Mouse (Mus musculus) CD4-positive helper T cell, adult 2 months (primary cell): Measurements from ENCODE around the gene AW011738.

Experiments
- DNase-seq: peaks from one replicate; pipeline ENCODE4 v3.0.0-alpha.2; 2012; ENCODE audit warnings: low read depth, missing footprints, low spot score

AW011738 gene

DNA sequence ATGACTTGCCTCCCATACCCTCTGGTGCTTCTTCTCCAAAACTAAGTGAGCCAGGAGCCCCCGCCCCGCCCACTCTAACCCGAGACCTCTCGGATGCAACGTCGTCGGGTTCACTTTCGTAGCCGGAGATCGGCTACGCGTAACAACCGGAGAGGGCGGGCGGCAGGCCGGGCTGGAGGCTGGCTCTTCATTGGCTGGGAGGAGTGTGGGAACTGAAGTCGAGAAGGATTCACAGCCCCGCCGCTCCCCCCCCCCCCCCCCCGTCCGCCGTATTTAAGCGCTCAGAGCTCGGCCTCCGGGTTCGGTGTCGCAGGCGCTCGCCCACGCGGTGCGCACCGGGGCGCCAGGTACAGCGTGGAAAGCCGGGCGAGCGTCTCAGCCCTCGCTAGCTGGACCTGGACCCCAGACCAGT lies at the start of gene AW011738:
Gene AW011738, plus strand, starts transcription at position 304 of the 412 bp plus-strand sequence.
- DNase-seq = peak; percentile 94

DNA sequence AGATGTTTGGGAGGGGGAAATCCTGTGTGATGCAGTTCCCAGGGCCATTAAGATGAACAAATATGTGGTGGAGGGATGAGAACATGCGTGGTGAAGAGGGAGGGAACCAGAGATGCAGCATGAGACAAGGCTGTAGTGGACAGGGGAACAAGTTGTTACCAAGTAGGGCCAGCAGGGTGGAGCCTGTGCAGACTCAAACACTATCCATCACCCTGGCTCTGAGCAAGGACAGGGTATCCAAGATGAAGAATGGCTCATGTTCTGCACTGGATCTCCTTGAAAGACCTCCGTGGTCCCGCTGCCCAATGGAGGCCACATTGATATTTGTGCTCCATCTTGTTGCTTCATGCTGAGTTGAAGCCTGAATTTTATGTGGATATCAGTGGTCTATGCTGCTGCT lies 48.3 kb upstream of the AW011738 start:
- DNase-seq = no peak

DNA sequence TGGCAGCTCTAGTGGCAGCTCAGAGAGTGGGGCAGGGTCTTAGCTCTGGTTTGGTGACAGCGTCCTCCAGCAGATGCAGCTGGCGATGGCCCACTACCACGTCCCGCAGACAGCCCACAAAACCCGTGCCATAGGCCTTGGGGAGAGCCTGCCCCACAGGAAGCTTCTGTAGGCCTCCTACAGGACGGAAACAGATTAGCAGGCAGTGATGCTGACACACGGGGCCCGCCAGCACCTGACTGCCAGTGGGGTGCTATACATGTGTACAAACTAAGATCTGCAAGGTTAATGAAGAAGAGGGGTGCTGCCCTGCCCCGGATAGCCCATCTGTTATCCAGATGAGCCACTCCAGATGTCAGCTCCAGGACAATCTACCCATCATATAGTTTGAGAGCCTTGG lies 36.6 kb upstream of the AW011738 start:
- DNase-seq = no peak

DNA sequence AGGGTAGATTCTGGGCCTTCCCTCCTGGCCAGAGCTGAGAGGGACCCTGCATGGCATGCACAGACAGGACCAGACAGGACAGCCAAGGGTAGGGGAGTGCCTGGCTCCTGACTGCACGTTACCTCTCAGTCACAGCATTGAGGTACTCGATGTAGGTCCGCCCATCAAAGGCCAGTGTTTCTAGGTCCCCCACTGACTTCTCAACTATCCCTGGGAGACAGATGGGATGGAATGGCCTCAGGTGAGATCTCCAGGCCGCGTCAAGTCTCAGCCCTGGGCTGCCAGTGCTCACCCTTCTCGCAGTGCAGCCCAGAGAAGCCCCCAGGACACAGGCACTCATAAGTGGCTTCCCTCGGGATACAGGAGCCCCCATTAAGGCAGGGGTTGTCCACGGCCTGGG lies 34.5 kb upstream of the AW011738 start:
- DNase-seq = no peak

DNA sequence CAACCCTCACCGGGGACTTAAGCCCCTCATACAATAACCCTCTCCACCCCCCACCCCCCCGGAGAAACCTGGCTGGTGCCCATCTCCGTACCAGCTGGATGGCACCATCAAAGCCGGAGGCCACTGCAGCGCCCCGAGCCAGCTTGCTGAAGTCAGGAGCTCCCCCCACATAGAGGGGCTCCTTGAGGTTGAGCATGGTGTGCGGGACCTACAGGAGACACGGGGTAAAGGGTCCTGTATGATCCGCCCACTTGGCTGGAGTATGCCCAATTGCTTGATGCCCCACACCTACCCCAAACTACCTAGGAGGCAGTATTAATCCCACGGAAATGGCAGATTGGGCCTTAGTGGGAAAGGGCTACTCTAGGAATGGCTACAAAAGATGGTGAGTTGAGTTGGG lies 34.0 kb upstream of the AW011738 start:
- no peak for DNase-seq

DNA sequence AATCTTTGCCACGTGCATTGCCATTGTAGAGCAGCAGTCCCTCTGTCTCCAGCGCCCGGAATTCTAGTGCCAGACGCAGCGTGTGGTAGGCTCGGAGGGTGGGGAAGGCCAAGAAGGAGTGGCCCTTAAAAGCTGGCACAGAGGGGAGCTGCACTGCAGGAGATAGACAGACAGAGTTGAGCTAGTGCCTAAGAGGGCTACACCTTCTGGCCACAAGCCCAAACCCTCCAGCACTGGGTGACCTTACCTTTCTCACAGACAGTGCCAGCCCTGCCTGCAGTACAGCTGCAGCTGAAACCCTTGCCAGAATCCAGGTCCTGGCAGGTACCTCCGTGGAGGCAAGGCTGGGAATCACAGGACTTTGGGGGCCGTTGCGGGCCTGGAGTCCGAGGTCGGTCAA lies 31.3 kb upstream of the AW011738 start:
- DNase-seq = no peak

DNA sequence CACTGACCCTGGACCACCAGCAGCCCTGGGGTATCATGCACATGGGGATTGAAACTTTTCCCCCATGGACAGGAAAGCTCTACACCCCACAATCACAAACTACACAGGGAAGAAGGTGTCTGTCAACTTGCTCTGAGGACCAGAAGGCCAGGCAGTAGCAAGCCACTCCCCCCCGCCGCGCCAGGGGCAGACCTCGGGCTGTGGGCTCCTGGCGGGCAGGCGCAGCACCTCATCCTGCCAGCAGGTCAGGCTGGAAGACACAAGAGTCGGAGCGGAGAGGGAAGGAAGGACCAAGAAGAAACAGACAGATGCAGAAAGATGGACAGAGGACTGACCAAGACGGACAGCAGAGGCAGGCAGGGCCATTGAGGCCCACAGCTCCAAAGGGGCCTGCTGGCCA lies 25.5 kb upstream of the AW011738 start:
- DNase-seq = no peak

DNA sequence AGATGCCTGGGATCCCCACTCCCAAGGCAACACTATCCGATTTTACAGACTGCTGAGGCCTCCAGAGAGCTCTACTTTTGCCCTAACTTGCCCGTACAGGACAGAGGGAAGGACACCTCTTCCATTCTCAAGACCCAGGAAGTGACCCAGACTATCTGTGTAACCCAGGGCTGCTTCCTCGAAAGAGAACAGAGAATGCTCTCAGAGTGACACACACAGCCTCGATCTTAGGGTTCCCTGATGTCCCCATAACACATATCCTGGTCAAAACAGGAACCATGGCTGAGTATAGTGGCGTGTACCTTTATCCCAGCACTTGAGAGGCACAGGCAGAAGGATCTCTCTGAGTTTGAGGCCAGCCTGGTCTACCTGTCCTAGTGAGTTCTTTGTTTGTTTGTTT lies 19.4 kb upstream of the AW011738 start:
- no peak for DNase-seq

DNA sequence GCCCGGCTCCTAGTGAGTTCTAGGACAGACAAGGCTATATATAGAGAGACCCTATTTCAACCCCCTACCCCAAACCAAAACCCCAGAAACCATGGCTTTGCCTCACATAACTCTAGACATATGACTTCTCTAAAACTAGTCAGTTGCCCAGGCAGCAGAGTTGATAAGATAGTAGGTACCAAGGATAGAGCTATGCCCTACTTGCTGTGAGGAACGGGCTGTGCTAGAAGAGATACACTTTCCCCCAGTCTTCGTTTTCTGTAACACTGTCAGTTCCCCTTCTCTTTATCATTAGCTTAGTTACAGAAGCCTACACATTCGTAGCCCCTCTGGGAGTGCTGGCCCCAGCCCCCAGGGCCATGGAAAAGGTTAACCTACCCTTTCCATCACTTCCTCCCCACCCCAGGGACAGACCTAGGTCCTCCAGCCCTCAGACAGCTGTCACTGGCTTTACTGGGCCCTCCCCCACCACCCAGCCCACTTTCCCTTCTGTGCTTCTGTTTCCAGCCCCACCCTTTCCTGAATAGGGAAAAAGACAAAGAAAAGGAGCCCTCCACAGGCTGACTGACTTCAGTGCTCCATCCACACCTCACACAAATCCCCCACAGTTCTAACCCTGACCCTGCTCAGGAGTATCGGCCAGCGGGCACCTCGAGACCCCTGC lies 18.7 kb upstream of the AW011738 start:
- DNase-seq = no peak

DNA sequence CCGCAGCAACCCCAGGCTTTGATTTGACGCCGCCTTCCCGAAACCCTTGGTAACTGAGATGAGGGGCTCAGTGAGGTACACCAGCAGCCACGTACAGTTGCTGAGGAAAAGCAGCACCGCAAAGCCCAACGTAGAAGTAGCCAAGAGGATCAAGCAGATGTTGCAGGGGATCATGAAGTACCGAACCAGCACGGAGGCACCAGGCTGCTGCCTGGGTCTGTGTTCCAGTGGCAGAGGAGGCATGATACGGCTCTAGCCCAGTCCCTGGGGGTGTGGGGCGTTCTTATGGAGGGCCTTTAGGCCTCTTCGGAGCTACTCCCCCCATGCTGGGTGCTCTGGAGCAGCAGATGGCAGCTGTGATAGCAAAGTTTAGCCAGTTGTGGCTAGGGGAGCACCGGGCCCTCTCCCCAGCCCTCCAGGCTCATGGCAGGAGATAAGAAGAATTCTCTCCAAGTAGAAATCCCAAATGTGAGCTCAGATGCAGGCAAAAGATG lies 17.6 kb upstream of the AW011738 start:
- no peak for DNase-seq

DNA sequence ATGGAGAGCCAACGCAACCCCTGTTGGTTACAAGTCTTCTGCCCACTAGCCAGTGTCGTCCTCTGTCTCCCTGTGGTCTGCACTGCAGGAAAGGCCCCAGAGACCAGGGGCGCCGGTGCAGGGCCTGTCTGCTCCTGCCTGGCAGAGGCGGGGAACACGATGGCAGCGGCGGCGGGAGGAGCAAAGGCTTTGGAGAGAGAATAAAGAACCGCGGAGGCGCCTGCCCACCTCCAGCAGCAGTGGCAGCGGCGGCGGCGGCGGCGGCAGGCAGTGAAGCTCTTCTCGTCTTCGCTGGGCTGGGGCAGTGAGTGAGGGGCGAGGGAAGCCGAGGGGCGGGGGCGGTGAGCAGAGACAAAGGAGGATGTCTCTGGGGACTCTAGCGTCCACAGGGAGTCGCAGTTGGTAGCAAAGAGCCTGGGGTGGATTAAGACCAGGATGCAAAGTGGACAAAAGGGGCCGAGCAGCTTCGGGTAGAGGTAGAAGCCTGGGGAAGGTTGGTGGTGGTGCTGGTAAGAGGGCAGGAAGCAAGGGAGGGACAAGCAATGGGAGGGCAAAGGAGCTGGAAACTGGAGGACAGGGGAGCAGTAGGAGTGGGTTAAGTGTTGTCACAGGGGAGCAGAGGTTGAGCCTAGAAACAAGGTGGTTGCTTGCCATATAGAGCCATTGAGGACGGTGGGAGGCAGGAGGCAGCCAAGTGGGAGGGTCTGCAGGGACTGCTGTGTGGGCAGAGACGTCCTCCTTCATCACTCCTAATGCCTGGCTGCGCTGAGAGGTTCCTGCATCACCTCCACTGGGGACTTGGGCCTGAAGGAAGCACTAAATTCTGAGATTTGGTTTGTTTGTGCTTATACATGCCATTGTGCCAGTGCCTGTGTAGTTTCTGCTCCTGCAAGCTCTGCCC lies 16.9 kb upstream of the AW011738 start:
- DNase-seq = no peak

DNA sequence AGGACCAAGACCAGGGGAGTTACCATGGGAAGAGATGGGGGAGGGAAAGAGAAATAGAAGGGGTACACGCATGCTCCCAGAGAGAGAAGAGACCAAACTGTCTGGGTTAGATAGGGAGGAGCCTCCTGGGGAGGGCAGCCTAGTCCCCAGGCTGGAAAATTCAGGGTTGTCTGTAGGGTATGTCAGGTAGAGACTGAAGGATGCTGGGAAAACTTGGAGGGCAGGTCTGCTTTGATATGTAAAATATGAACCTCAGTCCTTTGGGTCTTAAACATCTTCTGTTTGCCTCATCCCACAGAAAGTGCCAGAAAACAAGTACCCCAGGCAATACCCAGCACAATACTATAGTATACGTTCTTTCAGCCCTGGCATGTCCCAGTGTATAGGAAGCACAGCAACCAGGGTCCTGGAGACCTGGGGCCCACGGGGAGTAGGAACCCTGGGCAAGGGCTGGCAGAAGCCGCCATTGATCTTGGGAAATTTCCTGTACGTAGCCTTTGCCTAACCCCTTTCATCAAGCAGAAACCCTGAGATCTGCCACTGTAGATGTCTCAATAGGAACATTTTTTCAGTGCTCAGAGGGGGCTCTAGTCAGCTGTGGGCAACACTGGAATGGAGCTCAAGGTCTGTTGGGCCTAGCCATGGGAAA lies 14.8 kb upstream of the AW011738 start:
- no peak for DNase-seq

DNA sequence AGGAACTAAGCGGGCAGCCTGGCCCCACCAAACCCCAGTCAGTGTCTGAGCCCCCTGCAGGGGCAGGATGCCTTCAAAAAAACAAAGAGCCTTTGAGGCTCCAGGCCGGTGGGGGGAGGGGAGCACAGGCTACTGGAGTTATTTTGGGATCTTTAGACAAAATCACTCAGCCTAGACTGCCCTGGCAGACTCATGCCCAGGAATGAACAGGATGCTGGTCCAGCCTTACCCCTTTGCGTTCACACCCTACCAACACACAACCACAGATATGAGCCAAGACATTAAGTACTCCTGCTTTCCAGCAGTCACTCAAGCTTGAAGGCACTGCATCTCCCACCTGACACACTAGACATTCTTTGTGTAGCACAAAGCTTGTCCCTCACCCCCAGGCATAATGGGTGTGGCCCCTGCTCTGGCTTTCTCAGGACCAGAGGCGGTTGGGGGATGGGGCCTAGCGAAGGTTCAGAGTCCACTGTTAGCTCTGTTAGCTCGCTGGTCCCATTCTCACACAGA lies 14.2 kb upstream of the AW011738 start:
- DNase-seq = no peak

DNA sequence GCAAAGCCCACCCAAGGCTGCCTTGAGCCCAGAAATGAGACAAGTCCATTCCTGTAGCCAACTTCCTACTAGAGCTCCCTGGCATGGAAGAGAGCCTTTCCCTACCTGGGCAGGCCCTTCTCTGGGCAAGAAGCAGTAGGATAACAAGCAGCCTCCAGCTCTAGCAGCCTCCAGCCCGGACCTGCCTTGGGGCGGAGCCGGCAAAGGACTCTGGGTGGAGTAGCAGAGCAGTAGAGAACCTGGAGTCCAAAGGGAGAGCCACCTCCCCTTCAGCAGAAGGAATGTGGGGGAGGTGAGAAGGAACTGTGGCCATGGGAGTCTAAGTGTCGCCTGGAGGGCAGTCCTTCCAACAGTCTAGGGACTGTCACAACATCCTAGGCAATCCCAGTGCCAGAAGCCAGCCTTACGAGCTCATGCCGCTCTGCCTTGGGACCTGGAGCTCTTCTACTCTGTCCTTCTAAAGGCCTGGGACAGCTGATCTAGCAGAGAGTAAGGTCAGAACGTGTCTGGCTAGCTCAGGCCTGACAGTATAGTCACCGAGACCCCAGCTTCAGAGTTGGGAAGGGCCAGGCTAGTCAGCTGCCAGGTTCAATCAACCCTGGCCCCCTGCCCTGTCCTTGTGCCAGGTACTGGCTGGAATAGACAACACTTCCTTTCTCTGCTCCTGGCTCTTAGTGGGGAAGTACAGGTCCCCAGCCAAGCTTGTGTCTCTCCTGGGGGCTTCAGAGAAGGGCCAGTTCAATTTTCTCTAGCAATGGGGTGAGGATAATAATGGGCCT lies 10.5 kb upstream of the AW011738 start:
- no peak for DNase-seq

DNA sequence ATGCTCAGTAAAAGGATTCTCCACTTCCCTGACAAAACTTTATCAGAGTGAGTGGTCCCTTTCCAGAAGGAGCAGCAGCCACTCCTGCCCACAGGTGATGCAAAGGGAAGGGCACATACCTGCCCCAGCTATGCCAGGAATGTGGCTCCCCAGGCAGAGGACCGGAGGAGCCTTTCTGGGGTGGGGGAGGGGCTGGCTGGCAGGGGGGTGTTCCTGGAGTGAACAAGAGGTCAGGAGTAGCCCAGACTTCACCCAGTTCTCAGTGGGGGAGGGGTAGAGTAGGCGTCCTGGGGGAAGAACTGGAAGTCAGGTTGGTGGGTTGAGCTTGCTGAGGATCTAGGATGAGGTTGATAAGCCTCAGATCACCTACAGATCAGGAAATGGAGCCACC lies 9.9 kb upstream of the AW011738 start:
- no peak for DNase-seq

DNA sequence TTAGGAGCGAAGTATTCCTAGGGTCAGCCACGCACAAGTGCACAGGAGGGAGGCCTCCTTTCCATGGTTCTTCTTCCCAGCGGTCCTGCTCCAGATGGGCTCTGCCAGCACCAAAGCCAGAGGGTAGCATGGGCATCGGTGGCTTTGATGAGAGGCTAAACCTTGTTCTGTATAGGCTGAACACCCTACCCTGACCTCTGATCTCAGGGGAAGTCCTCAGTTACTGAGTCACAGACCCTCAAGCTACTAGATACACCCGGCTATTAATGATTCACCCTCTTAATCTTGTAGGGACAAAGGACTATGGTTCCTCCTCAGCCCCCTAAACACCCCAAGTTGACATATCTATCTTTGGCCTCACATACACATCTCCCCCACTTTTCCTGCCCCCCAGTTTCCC lies 9.2 kb upstream of the AW011738 start:
- DNase-seq = no peak

DNA sequence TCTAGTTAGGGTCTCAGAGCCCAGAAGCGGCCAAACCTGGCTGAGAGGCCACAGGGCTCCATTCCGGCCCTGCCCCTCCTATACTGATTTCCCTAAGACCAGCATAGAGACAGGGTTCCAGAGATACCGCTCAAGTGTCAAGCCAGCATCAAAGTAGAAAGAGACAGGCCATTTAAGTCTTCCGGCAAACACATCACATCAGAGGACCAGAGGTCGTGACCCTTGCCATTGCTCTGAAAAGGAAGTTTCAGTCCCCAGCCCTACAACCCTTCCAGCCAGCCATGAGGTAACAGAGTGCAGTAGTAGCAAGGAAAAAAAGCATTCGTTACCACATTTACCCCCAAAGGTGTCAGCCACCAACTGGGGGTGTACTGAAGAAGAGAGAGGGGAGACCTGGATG lies 8.8 kb upstream of the AW011738 start:
- no peak for DNase-seq

DNA sequence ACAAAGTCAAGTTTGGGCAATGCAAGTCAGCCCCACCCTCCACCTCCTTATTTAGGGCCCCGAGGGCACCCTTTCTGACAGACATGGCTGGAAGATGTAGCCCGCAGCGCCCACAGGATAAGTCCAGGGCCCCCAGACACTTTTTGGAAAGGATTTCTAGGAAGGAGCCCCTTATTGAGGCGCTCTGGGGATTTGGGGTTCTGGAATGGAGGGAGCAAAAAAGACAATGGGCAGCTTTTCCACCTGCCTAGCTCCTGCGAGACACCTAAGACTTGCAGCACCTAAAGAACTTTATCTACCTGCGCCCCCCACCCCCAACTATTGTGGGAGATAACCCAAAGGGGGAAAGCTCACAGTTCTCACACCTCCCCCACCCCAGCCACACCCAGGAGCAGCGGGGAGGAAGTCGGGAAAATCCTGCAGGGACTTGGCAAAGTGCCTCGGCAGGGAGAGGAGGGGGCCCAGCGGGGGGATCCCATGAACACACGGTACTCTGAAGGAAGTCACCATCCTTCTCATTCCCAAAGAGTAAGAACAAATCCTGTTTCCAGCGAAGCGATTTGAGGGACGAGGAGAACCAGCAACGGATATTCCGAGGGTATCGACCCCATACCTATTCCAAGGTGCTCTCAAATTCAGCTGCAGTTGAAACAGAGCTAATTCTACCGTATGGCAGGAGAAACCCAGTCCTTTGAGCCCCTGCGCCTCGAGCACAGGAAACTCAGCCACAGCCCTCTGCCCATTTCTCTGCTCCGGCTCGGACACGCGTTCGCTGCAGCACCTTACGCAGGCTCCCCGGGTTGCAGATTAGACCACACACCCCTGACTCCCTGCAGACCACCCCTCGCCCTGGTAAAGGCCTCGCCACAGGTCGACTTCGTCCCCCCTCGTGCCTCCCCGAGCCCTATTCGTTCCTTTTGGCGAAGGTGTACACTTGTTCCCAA lies 6.9 kb upstream of the AW011738 start:
- DNase-seq = peak; percentile 19

DNA sequence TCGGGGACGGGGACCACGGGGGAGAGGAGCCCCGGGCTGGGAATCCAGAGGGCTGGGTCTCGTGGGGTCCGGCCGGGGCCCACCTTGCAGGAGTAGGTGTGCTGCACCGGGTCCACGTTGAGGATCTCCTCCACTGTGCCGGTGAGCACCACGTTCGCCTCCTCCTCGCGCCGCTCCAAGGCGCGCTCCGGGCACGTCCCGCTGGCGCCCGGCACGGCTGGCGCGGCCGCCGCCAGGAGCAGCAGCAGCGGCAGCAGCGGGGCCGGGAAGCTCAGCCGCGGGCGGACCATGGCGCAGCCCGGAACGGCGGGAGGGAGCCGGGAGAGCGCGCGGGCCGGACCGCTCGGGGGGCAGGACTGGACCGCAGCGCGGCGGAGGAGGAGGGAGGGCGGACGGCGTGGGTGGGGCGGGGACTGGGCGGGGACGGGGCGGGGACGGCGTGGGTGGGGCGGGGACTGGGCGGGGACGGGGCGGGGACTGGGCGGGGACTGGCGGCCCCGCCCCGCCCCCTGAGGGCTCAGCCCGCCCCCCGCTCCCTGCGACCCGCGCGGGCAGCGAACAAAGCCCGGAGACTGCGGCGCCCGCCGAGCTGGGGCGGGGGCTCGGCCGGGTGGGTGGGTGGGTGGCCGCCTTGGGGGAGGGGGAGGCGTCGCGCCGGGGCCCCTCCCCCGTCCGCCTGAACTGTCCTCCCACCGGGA lies 5.8 kb upstream of the AW011738 start, which contains the start of gene Agrn:
Gene Agrn, minus strand, starts transcription at position 358 of the 698 bp plus-strand sequence.
- DNase-seq = peak; percentile 69

DNA sequence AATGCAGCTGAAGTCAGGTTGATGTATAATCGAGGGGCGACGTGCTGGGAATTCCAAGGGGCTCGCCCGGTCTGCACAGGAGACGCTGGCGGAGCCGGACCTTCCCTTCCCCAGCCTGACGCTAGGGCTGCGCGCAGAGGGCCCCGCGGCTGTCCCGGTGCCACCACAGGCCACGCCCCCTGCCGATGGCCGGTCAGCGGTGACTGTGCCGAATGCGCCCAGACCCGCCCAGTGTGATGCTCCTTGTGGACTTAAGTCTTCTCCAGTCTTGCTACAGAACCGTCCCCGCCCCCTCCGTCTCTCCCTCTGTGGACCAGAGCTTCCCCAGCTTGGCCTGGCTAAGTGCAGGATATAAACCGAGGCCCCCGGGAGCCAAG lies 5.3 kb upstream of the AW011738 start:
- peak; percentile 77 for DNase-seq
